23 mouse cellular contexts compared by ENCODE assay signal in the genomic region with DNA sequence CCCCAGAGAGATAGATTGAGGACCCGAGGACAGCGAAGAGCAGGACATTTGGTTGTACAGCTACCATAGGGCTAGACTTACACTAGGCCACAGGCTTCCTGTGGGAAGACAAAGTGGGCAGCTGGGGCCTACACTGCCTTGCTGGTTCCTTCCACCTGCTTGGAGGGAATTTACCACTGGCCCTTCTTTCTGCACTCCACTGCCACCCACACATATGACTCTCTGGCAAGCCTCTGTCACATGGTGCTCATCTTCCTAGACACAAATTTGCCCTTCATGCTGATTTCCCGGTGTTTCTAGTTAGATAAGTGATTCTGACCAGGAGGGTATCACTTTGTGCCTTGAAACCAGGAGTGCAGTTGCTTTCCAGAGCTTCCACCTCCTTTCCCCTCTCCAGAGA. TPM values are rescaled to one million over a fixed set of nuclear protein-coding genes. Genes with fewer than 3 reads are reported as not detected.
DNase-seq lines count a peak whose midpoint lies in the region; ATAC-seq and TF ChIP-seq lines count a peak whose summit lies in the region.
"Had no signal": no experiment of that assay in that cellular context is flagged by ENCODE, and none has a peak within 500 bp of the region (broad histone marks: within the 10 kb centered on the region; RNA-seq: fewer than 3 reads in every experiment).

No protein-coding gene starts in this region.

- peak; percentile 14; the same call in 1 of the 2 replicates for ATAC-seq in liver, embryonic 11.5 days (replicated peaks; ENCODE audit: low FRiP score)
- 0 out of 2 replicates have a peak, but pooled peaks have one; percentile 3 for ATAC-seq in common myeloid progenitor, adult 5-6 weeks (replicated peaks; ENCODE audit: low read depth, poor library complexity, severe bottlenecking)
- no peak for ATAC-seq in stomach, postnatal 0 days (ENCODE audit: low FRiP score, low TSS enrichment)

- no peaks in the 10 kb centered on the region for H3K36me3 ChIP-seq in liver, embryonic 11.5 days (ENCODE audit: control insufficient read depth, insufficient read depth, low read length)
- no peaks in the 10 kb centered on the region for H3K36me3 ChIP-seq in stomach, postnatal 0 days (ENCODE audit: control insufficient read depth, insufficient read depth, low read length)
- H3K36me3 ChIP-seq: forebrain, embryonic 12.5 days; intestine, embryonic 15.5 days; stomach, embryonic 15.5 days had no signal

- H3K4me2 ChIP-seq in liver, embryonic 11.5 days = peak overlapping the region; percentile 26
- H3K4me2 ChIP-seq in stomach, postnatal 0 days (replicated peaks; ENCODE audit: low read depth) = no peak overlapping the region
- H3K4me2 ChIP-seq: forebrain, embryonic 12.5 days; intestine, embryonic 15.5 days; stomach, embryonic 15.5 days had no signal

- no peak overlapping the region for H3K4me3 ChIP-seq in liver, embryonic 11.5 days (ENCODE audit: low read depth, low read length)
- H3K4me3 ChIP-seq in stomach, postnatal 0 days (ENCODE audit: low read depth, low read length) = no peak overlapping the region
- H3K4me3 ChIP-seq: forebrain, embryonic 12.5 days; intestine, embryonic 15.5 days; stomach, embryonic 15.5 days had no signal

- H3K4me1 ChIP-seq in liver, embryonic 11.5 days (replicated peaks; ENCODE audit: control insufficient read depth, insufficient read depth, low read length) = peaks cover 16% of the 10 kb centered on the region
- no peaks in the 10 kb centered on the region for H3K4me1 ChIP-seq in stomach, postnatal 0 days (replicated peaks; ENCODE audit: control insufficient read depth, insufficient read depth)
- H3K4me1 ChIP-seq: forebrain, embryonic 12.5 days; intestine, embryonic 15.5 days; stomach, embryonic 15.5 days had no signal

- 43% methylated on average over 3 of the region's 3 CpGs for WGBS in liver, embryonic 11.5 days
- WGBS in stomach, postnatal 0 days = 77% methylated on average over 3 of the region's 3 CpGs

- peak overlapping the region; percentile 35; the same call in 1 of the 2 replicates for H3K27ac ChIP-seq in liver, embryonic 11.5 days (ENCODE audit: low read depth, low read length)
- H3K27ac ChIP-seq in stomach, postnatal 0 days (replicated peaks) = no peak overlapping the region
- H3K27ac ChIP-seq: forebrain, embryonic 12.5 days; intestine, embryonic 15.5 days; stomach, embryonic 15.5 days had no signal

- peak overlapping the region; percentile 0; the same call in 1 of the 2 replicates for H3K9ac ChIP-seq in liver, embryonic 11.5 days (ENCODE audit: low read depth, low read length)
- no peak overlapping the region for H3K9ac ChIP-seq in stomach, postnatal 0 days (ENCODE audit: low read length)
- H3K9ac ChIP-seq: forebrain, embryonic 12.5 days; intestine, embryonic 15.5 days; stomach, embryonic 15.5 days had no signal

- no peaks in the 10 kb centered on the region for H3K27me3 ChIP-seq in liver, embryonic 11.5 days (replicated peaks; ENCODE audit: control insufficient read depth, insufficient read depth, low read length)
- H3K27me3 ChIP-seq in stomach, postnatal 0 days (ENCODE audit: control insufficient read depth, insufficient read depth, low read length) = no peaks in the 10 kb centered on the region
- H3K27me3 ChIP-seq: forebrain, embryonic 12.5 days; intestine, embryonic 15.5 days; stomach, embryonic 15.5 days had no signal

- TF ChIP-seq CTCF in stomach, postnatal 0 days (IDR thresholded peaks at IDR 0.05; ENCODE audit: low read depth) = no peak

- no peak for TF ChIP-seq EP300 in stomach, postnatal 0 days (optimal IDR thresholded peaks at IDR 0.05)

- no peaks in the 10 kb centered on the region for H3K9me3 ChIP-seq in liver, embryonic 11.5 days (ENCODE audit: control insufficient read depth, low read length)
- no peaks in the 10 kb centered on the region for H3K9me3 ChIP-seq in stomach, postnatal 0 days (ENCODE audit: control insufficient read depth, low read length)
- H3K9me3 ChIP-seq: forebrain, embryonic 12.5 days; intestine, embryonic 15.5 days; stomach, embryonic 15.5 days had no signal

- no peak for DNase-seq in liver, embryonic 11.5 days (ENCODE audit: low spot score)
- no peak for DNase-seq in liver
- peak; percentile 53 for DNase-seq in CD4-positive helper T cell, adult 2 months (ENCODE audit: low read depth, low spot score)
- peak; percentile 22 to 38 for DNase-seq in natural killer cell, adult 2 months (ENCODE audit: low spot score in 2 of 2)
- DNase-seq in stomach, postnatal 0 days (ENCODE audit: low spot score) = no peak
- no peak for DNase-seq in kidney, postnatal 25 days
- DNase-seq in adrenal gland, postnatal 4 days (ENCODE audit: low spot score in 2 of 2) = no peak
- DNase-seq: cerebellum, adult 9-11 months; heart, adult 11 months; kidney, postnatal 10 days; layer of hippocampus, adult 9-11 months; midbrain, embryonic 14.5 days; right cerebral cortex, postnatal 14 days had no signal

RNA-seq across cellular contexts. Expression of a gene that starts 28.4 kb away (rescaled TPM):
- 105 and 120 TPM in 2 replicates for polyA plus RNA-seq in liver, embryonic 11.5 days (2014; fragmentation: Nextera tagmentation; extraction: Ambion mirVana)
- total RNA-seq in common myeloid progenitor, adult 5-6 weeks (2017) = 197 and 213 TPM in 2 replicates
- polyA plus RNA-seq in stomach, postnatal 0 days (2015; fragmentation: Nextera tagmentation; extraction: Ambion mirVana) = 0.39 and 0.62 TPM in 2 replicates
- 1 to 10 TPM; 4.6 to 6.3 TPM for total RNA-seq in adrenal gland, postnatal 4 days (2021)

RNA-seq across cellular contexts. Expression of a gene that starts 28.8 kb away (rescaled TPM):
- not detected in 2 replicates for polyA plus RNA-seq in liver, embryonic 11.5 days (2014; fragmentation: Nextera tagmentation; extraction: Ambion mirVana)
- total RNA-seq in common myeloid progenitor, adult 5-6 weeks (2017) = not detected in 2 replicates
- polyA plus RNA-seq in stomach, postnatal 0 days (2015; fragmentation: Nextera tagmentation; extraction: Ambion mirVana) = not detected in 2 replicates
- total RNA-seq in adrenal gland, postnatal 4 days (2021) = not detected
- total RNA-seq: adrenal gland, postnatal 14 days; left cerebral cortex, postnatal 25 days; liver, adult 2 months had no signal
- polyA plus RNA-seq: forebrain, embryonic 12.5 days; heart, embryonic 16.5 days; hindbrain, embryonic 11.5 days; intestine, embryonic 15.5 days; liver, adult 2 months; midbrain, embryonic 14.5 days; neural tube, embryonic 11.5 days; stomach, embryonic 15.5 days had no signal

Comparison
In these comparisons a context has a peak if more than half of its experiments do, and no peak if none do; other contexts are left out.
1. DNase-seq: peak in CD4-positive helper T cell, adult 2 months (single experiment) and natural killer cell, adult 2 months (2 of 2); none in liver, embryonic 11.5 days (single experiment), liver (single experiment), stomach, postnatal 0 days (single experiment), kidney, postnatal 25 days (0 of 2) and adrenal gland, postnatal 4 days (0 of 2).
2. RNA of a gene that starts 28.4 kb away (total RNA-seq): 197 to 213 TPM in common myeloid progenitor, adult 5-6 weeks; 4.6 to 6.3 TPM in adrenal gland, postnatal 4 days; every median in the first group is over 10 times any median in the second.